Comparison of ENCODE assay signal across 8 mouse cellular contexts in genomic region chr19:42341183-42341582, GRCm38 (mm10).
DNase-seq lines count a peak whose midpoint lies in the region; ATAC-seq and TF ChIP-seq lines count a peak whose summit lies in the region.

No protein-coding gene starts in this region.

- DNase-seq in forebrain, embryonic 11.5 days (ENCODE audit: low spot score), result peak; percentile 74
- DNase-seq in liver, embryonic 14.5 days (ENCODE audit: low read depth in 3 of 3, low spot score in 3 of 3), result no peak
- no peak for DNase-seq in liver
- DNase-seq in ES-E14 (ENCODE audit: low read depth, low spot score), result no peak
- DNase-seq in limb, embryonic 10.5 days (ENCODE audit: low spot score), result peak; percentile 55
- DNase-seq in T-cell, adult 2 months (ENCODE audit: low spot score), result no peak
- DNase-seq in layer of hippocampus, adult 8-10 months (ENCODE audit: low spot score in 2 of 2), result no peak

- H3K4me1 ChIP-seq in forebrain, embryonic 11.5 days (replicated peaks; ENCODE audit: control insufficient read depth, insufficient read depth, low read length), result no peaks in the 10 kb centered on the region
- no peaks in the 10 kb centered on the region for H3K4me1 ChIP-seq in forebrain, embryonic 15.5 days
- H3K4me1 ChIP-seq in liver, embryonic 14.5 days (replicated peaks; ENCODE audit: control insufficient read depth in 2 of 2, insufficient read depth in 2 of 2, low read length in 1 of 2), result no peaks in the 10 kb centered on the region
- H3K4me1 ChIP-seq in ES-E14 (ENCODE audit: control insufficient read depth in 2 of 2, insufficient read depth in 2 of 2, low read length in 2 of 2, poor library complexity in 1 of 2), result no peaks in the 10 kb centered on the region
- H3K4me1 ChIP-seq in limb, embryonic 10.5 days, result no peaks in the 10 kb centered on the region

- no peak for ATAC-seq in forebrain, embryonic 11.5 days (replicated peaks; ENCODE audit: low FRiP score)
- ATAC-seq in forebrain, embryonic 15.5 days (replicated peaks), result no peak
- ATAC-seq in liver, embryonic 14.5 days (ENCODE audit: insufficient read depth), result no peak

- in situ Hi-C loops in ES-E14 (cut with MboI; ENCODE audit: low sequenced_read_pairs in 2 of 2, unreplicated experiment in 2 of 2), result no loop called here

- 45% methylated on average over 6 of the region's 6 CpGs for WGBS in forebrain, embryonic 11.5 days
- WGBS in forebrain, embryonic 15.5 days, result 42% methylated on average over 6 of the region's 6 CpGs
- 37% methylated on average over 6 of the region's 6 CpGs for WGBS in liver, embryonic 14.5 days (ENCODE audit: insufficient replicate concordance)
- WGBS in limb, embryonic 10.5 days, result 48% methylated on average over 6 of the region's 6 CpGs

- TF ChIP-seq EP300 in liver, embryonic 14.5 days (IDR thresholded peaks at IDR 0.05; ENCODE audit: low read depth), result no peak

- H3K9ac ChIP-seq in forebrain, embryonic 11.5 days (ENCODE audit: low read length), result no peak overlapping the region
- H3K9ac ChIP-seq in forebrain, embryonic 15.5 days (replicated peaks), result no peak overlapping the region
- no peak overlapping the region for H3K9ac ChIP-seq in liver, embryonic 14.5 days (replicated peaks)
- H3K9ac ChIP-seq in ES-E14 (ENCODE audit: insufficient read depth, low read depth, low read length, poor library complexity, severe bottlenecking), result no peak overlapping the region

- no peaks in the 10 kb centered on the region for H3K36me3 ChIP-seq in forebrain, embryonic 11.5 days (ENCODE audit: control insufficient read depth, insufficient read depth, low read length)
- no peaks in the 10 kb centered on the region for H3K36me3 ChIP-seq in forebrain, embryonic 15.5 days
- no peaks in the 10 kb centered on the region for H3K36me3 ChIP-seq in liver, embryonic 14.5 days (replicated peaks; ENCODE audit: control insufficient read depth, insufficient read depth, low read depth)
- H3K36me3 ChIP-seq in ES-E14 (ENCODE audit: control insufficient read depth, insufficient read depth, low read length, poor library complexity, severe bottlenecking), result peaks cover 3% of the 10 kb centered on the region; the same call in 1 of the 2 replicates
- H3K36me3 ChIP-seq in limb, embryonic 10.5 days, result no peaks in the 10 kb centered on the region

- no peak overlapping the region for H3K4me3 ChIP-seq in forebrain, embryonic 11.5 days (ENCODE audit: low read depth, low read length)
- no peak overlapping the region for H3K4me3 ChIP-seq in forebrain, embryonic 15.5 days
- H3K4me3 ChIP-seq in liver, embryonic 14.5 days (ENCODE audit: insufficient read depth in 1 of 2, low read depth in 2 of 2, low read length in 2 of 2), result no peak overlapping the region
- no peak overlapping the region for H3K4me3 ChIP-seq in ES-E14 (ENCODE audit: insufficient read depth in 1 of 2, low read depth in 1 of 2, low read length in 2 of 2, poor library complexity in 1 of 2, severe bottlenecking in 1 of 2)
- no peak overlapping the region for H3K4me3 ChIP-seq in limb, embryonic 10.5 days

- peak; percentile 53 for TF ChIP-seq CTCF in liver, embryonic 14.5 days (IDR thresholded peaks at IDR 0.05; ENCODE audit: low read depth)

- no peaks in the 10 kb centered on the region for H3K9me3 ChIP-seq in forebrain, embryonic 11.5 days (ENCODE audit: control insufficient read depth, low read length)
- no peaks in the 10 kb centered on the region for H3K9me3 ChIP-seq in forebrain, embryonic 15.5 days
- H3K9me3 ChIP-seq in liver, embryonic 14.5 days (ENCODE audit: control insufficient read depth, low read length), result no peaks in the 10 kb centered on the region
- H3K9me3 ChIP-seq in ES-E14 (ENCODE audit: control insufficient read depth, insufficient read depth, low read depth, low read length), result peaks cover 11% of the 10 kb centered on the region
- H3K9me3 ChIP-seq in limb, embryonic 10.5 days (replicated peaks), result no peaks in the 10 kb centered on the region

- H3K27ac ChIP-seq in forebrain, embryonic 11.5 days (ENCODE audit: low read depth, low read length), result no peak overlapping the region
- no peak overlapping the region for H3K27ac ChIP-seq in forebrain, embryonic 15.5 days (replicated peaks)
- no peak overlapping the region for H3K27ac ChIP-seq in liver, embryonic 14.5 days
- H3K27ac ChIP-seq in ES-E14 (ENCODE audit: insufficient read depth, low read depth, low read length, poor library complexity, severe bottlenecking), result no peak overlapping the region
- no peak overlapping the region for H3K27ac ChIP-seq in limb, embryonic 10.5 days

- H3K4me2 ChIP-seq in forebrain, embryonic 11.5 days (ENCODE audit: low read depth, low read length, severe bottlenecking), result no peak overlapping the region
- no peak overlapping the region for H3K4me2 ChIP-seq in forebrain, embryonic 15.5 days (replicated peaks)
- no peak overlapping the region for H3K4me2 ChIP-seq in liver, embryonic 14.5 days (ENCODE audit: low read depth)

- H3K27me3 ChIP-seq in forebrain, embryonic 11.5 days (ENCODE audit: control insufficient read depth, insufficient read depth, low read length), result no peaks in the 10 kb centered on the region
- no peaks in the 10 kb centered on the region for H3K27me3 ChIP-seq in forebrain, embryonic 15.5 days
- no peaks in the 10 kb centered on the region for H3K27me3 ChIP-seq in liver, embryonic 14.5 days (ENCODE audit: control insufficient read depth, insufficient read depth, low read length)
- no peaks in the 10 kb centered on the region for H3K27me3 ChIP-seq in limb, embryonic 10.5 days (ENCODE audit: low read depth, poor library complexity, severe bottlenecking)

TF ChIP-seq in ES-E14, 5 proteins besides CTCF, POLR2A, EP300 and RAD21:
- TF ChIP-seq HCFC1 (IDR thresholded peaks at IDR 0.05; ENCODE audit: borderline replicate concordance, insufficient read depth, low read length) (no peak), ZNF384 (IDR thresholded peaks at IDR 0.05; ENCODE audit: low read depth, low read length) (no peak), ZC3H11A (IDR thresholded peaks at IDR 0.05; ENCODE audit: borderline replicate concordance, low read depth, low read length) (0 out of 2 replicates have a peak, but pooled peaks have one; percentile 7), CHD2 (IDR thresholded peaks at IDR 0.05; ENCODE audit: low read depth, low read length) (no peak), MAFK (IDR thresholded peaks at IDR 0.05; ENCODE audit: insufficient read depth, low read depth, low read length) (no peak)

Comparison
In these comparisons a context has a peak if more than half of its experiments do, and no peak if none do; other contexts are left out.
1. DNase-seq: peak in forebrain, embryonic 11.5 days (single experiment) and limb, embryonic 10.5 days (single experiment); none in liver, embryonic 14.5 days (0 of 3), liver (single experiment), ES-E14 (single experiment), T-cell, adult 2 months (single experiment) and layer of hippocampus, adult 8-10 months (0 of 2).